Mouse (Mus musculus): ENCODE measurements around the gene Camp.

DNA sequence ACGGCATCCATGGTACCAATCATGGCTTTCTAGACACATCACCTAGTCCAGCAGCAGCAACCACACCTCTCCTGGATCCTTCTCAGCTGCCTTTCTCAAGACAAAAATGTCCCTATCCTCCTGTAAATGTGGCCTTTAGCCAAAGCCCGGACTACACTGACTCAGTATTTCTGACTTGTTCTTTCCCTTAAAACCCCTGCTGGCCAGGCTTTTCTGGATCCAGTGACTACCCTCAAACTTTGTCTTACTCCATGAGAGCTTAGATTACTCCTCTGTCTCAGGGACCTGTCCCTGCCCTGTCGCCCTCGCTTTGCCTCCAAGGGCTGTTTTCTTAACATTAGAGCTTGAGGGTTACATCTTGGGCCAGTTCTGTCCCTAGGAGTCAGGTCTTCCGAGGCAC is 682 bp upstream of the Camp start:
- TF ChIP-seq EP300 (IDR thresholded peaks at IDR 0.05; ENCODE audit: low read depth) (no peak), CTCF (IDR thresholded peaks at IDR 0.05; ENCODE audit: low read depth) (no peak)
